Mouse (Mus musculus) liver, adult 2 months (tissue): ENCODE measurements at regions not wholly inside any gene's neighbourhood (a gene's known extent, or its start where the extent isn't known, plus 50 kb on each side); places are given as distances from the start of the nearest gene placed in this dataset.

ENCODE experiments used
- CTCF ChIP-seq: fragments of 200-500 bp; IDR thresholded peaks from 2 replicates; pipeline ENCODE4 v1.5.1; 2011; ENCODE audit warnings: low read depth, low read length, control low read depth
- POLR2A ChIP-seq: fragments of 200-500 bp; IDR thresholded peaks from 2 replicates; pipeline ENCODE4 v1.6.1; 2011; ENCODE audit warnings: low read length, control low read depth; ENCODE audit not compliant: insufficient read depth; ENCODE audit errors: extremely low read depth

- TF ChIP-seq CTCF (no peak), POLR2A (no peak)
Observed at GRCm38 (mm10) chr1:43256078-43256477, 59.3 kb upstream of the Fhl2 start.
